Mouse (Mus musculus) liver, adult 2 months (tissue): Measurements from ENCODE around the gene Abcb6.

Source experiments
- CTCF ChIP-seq: fragments of 200-500 bp; IDR thresholded peaks from 2 replicates; pipeline ENCODE4 v1.5.1; 2011; ENCODE audit warnings: low read depth, low read length, control low read depth
- POLR2A ChIP-seq: fragments of 200-500 bp; IDR thresholded peaks from 2 replicates; pipeline ENCODE4 v1.6.1; 2011; ENCODE audit warnings: low read length, control low read depth; ENCODE audit not compliant: insufficient read depth; ENCODE audit errors: extremely low read depth

GRCm38 (mm10) chr1:75219531-75219930, 39.3 kb upstream of the Abcb6 start, which contains the start of gene Tuba4a:
- TF ChIP-seq CTCF (no peak), POLR2A (no peak)
